Comparison of ENCODE assay signal across 9 mouse cellular contexts in genomic region chr11:52521879-52522278, GRCm38 (mm10).
DNase-seq lines count a peak whose midpoint lies in the region; ATAC-seq and TF ChIP-seq lines count a peak whose summit lies in the region.
"Had no signal": no experiment of that assay in that cellular context is flagged by ENCODE, and none has a peak within 500 bp of the region (broad histone marks: within the 10 kb centered on the region; RNA-seq: fewer than 3 reads in every experiment).

No protein-coding gene starts in this region.

- no peak overlapping the region for H3K4me2 ChIP-seq in heart, embryonic 11.5 days
- no peak overlapping the region for H3K4me2 ChIP-seq in forebrain, postnatal 0 days (ENCODE audit: low read depth)
- H3K4me2 ChIP-seq in neural tube, embryonic 11.5 days (ENCODE audit: low read depth) = no peak overlapping the region
- H3K4me2 ChIP-seq: liver, embryonic 15.5 days had no signal

- WGBS in heart, adult 2 months = 48% methylated on average over 4 of the region's 4 CpGs
- WGBS in heart, embryonic 11.5 days (ENCODE audit: insufficient replicate concordance) = 40% methylated on average over 4 of the region's 4 CpGs
- WGBS in forebrain, postnatal 0 days = 34% methylated on average over 4 of the region's 4 CpGs
- 45% methylated on average over 4 of the region's 4 CpGs for WGBS in neural tube, embryonic 11.5 days

- H3K4me3 ChIP-seq in heart, adult 2 months = no peak overlapping the region
- no peak overlapping the region for H3K4me3 ChIP-seq in heart, embryonic 11.5 days (ENCODE audit: low read depth, low read length)
- no peak overlapping the region for H3K4me3 ChIP-seq in forebrain, postnatal 0 days (ENCODE audit: low read depth, low read length)
- no peak overlapping the region for H3K4me3 ChIP-seq in neural tube, embryonic 11.5 days (ENCODE audit: low read depth, low read length)
- H3K4me3 ChIP-seq: liver, embryonic 15.5 days had no signal

- no peak for TF ChIP-seq POLR2A in heart, adult 2 months (IDR thresholded peaks at IDR 0.05; ENCODE audit: insufficient read depth, low read depth, low read length)

- no peak overlapping the region for H3K9ac ChIP-seq in heart, adult 2 months (ENCODE audit: low read depth, low read length)
- no peak overlapping the region for H3K9ac ChIP-seq in heart, embryonic 11.5 days (ENCODE audit: low read depth, low read length)
- no peak overlapping the region for H3K9ac ChIP-seq in forebrain, postnatal 0 days
- no peak overlapping the region for H3K9ac ChIP-seq in neural tube, embryonic 11.5 days (ENCODE audit: low read length)
- H3K9ac ChIP-seq: liver, embryonic 15.5 days had no signal

- peak; percentile 73 for TF ChIP-seq CTCF in heart, adult 2 months (IDR thresholded peaks at IDR 0.05)
- peak; percentile 78 for TF ChIP-seq CTCF in forebrain, postnatal 0 days (IDR thresholded peaks at IDR 0.05; ENCODE audit: low read depth)

- DNase-seq in heart, adult 2 months = peak in 1 of 2 experiments; percentile 36
- DNase-seq in 416B (ENCODE audit: low read depth) (peak; percentile 27), adipocyte (ENCODE audit: low spot score) (peak; percentile 71)
- peak; percentile 84 for DNase-seq in forebrain, postnatal 0 days
- peak; percentile 31 to 54 for DNase-seq in layer of hippocampus, postnatal 36 days
- peak; percentile 68 for DNase-seq in neural tube, embryonic 11.5 days (ENCODE audit: low spot score)
- no peak for DNase-seq in T-cell, adult 2 months (ENCODE audit: low spot score)

- no peaks in the 10 kb centered on the region for H3K36me3 ChIP-seq in heart, adult 2 months (ENCODE audit: control insufficient read depth, insufficient read depth, low read length)
- H3K36me3 ChIP-seq in heart, embryonic 11.5 days (ENCODE audit: control insufficient read depth, insufficient read depth, low read length) = no peaks in the 10 kb centered on the region
- H3K36me3 ChIP-seq in forebrain, postnatal 0 days (ENCODE audit: insufficient read depth) = no peaks in the 10 kb centered on the region
- H3K36me3 ChIP-seq in neural tube, embryonic 11.5 days (ENCODE audit: control insufficient read depth, insufficient read depth, low read length) = no peaks in the 10 kb centered on the region
- H3K36me3 ChIP-seq: liver, embryonic 15.5 days had no signal

- H3K27me3 ChIP-seq in heart, adult 2 months (ENCODE audit: control insufficient read depth, insufficient read depth, low read length) = no peaks in the 10 kb centered on the region
- H3K27me3 ChIP-seq in heart, embryonic 11.5 days (ENCODE audit: control insufficient read depth, insufficient read depth, low read length) = no peaks in the 10 kb centered on the region
- no peaks in the 10 kb centered on the region for H3K27me3 ChIP-seq in forebrain, postnatal 0 days (ENCODE audit: insufficient read depth, low read length)
- H3K27me3 ChIP-seq in neural tube, embryonic 11.5 days (ENCODE audit: control insufficient read depth, insufficient read depth, low read length) = no peaks in the 10 kb centered on the region
- H3K27me3 ChIP-seq: liver, embryonic 15.5 days had no signal

- intact Hi-C loops in heart, adult 2 months (cut with DNase I) = loop anchor here (2.0 to 5.0 kb wide), 3 partner anchors 245 to 735 kb away; no protein-coding TSS in a partner anchor

- no peak overlapping the region for H3K27ac ChIP-seq in heart, adult 2 months
- H3K27ac ChIP-seq in heart, embryonic 11.5 days (ENCODE audit: low read depth, low read length) = no peak overlapping the region
- H3K27ac ChIP-seq in forebrain, postnatal 0 days (ENCODE audit: low read depth, low read length) = no peak overlapping the region
- H3K27ac ChIP-seq in neural tube, embryonic 11.5 days (ENCODE audit: low read depth, low read length) = no peak overlapping the region
- H3K27ac ChIP-seq: liver, embryonic 15.5 days had no signal

- H3K9me3 ChIP-seq in heart, embryonic 11.5 days (replicated peaks; ENCODE audit: control insufficient read depth, low read length) = no peaks in the 10 kb centered on the region
- no peaks in the 10 kb centered on the region for H3K9me3 ChIP-seq in forebrain, postnatal 0 days (ENCODE audit: low read length)
- H3K9me3 ChIP-seq in neural tube, embryonic 11.5 days (ENCODE audit: control insufficient read depth, low read length) = no peaks in the 10 kb centered on the region
- H3K9me3 ChIP-seq: liver, embryonic 15.5 days had no signal

- H3K4me1 ChIP-seq in heart, adult 2 months (ENCODE audit: control insufficient read depth, insufficient read depth, low read length) = no peaks in the 10 kb centered on the region
- 0 out of 2 replicates have a peak, but pooled peaks cover 2% of the 10 kb centered on the region for H3K4me1 ChIP-seq in heart, embryonic 11.5 days (ENCODE audit: control insufficient read depth, insufficient read depth, low read length)
- H3K4me1 ChIP-seq in forebrain, postnatal 0 days (ENCODE audit: insufficient read depth) = peaks cover 3% of the 10 kb centered on the region; the same call in 1 of the 2 replicates
- no peaks in the 10 kb centered on the region for H3K4me1 ChIP-seq in neural tube, embryonic 11.5 days (ENCODE audit: control insufficient read depth, insufficient read depth, low read length)
- H3K4me1 ChIP-seq: liver, embryonic 15.5 days had no signal

- no peaks in the 10 kb centered on the region for H3K79me2 ChIP-seq in heart, adult 2 months (replicated peaks; ENCODE audit: control insufficient read depth, insufficient read depth, low read length)

- no peak for TF ChIP-seq EP300 in heart, adult 2 months (IDR thresholded peaks at IDR 0.05; ENCODE audit: insufficient read depth, low read depth, low read length)

- ATAC-seq in heart, embryonic 11.5 days (replicated peaks; ENCODE audit: insufficient number of reproducible peaks, low FRiP score, low TSS enrichment) = no peak
- peak; percentile 49; the same call in 1 of the 2 replicates for ATAC-seq in forebrain, postnatal 0 days
- ATAC-seq in neural tube, embryonic 11.5 days (ENCODE audit: insufficient read depth, low FRiP score, low TSS enrichment) = no peak
